Mouse (Mus musculus): Measurements from ENCODE around the gene Kalrn. TPM values are rescaled to one million over a fixed set of nuclear protein-coding genes. Genes with fewer than 3 reads are reported as not detected.

Gene Kalrn
- total RNA-seq, 2 experiments from 2014 or later: 20.9 to 21.2 TPM

GRCm38 (mm10) chr16:34112490-34112889 is 460.8 kb downstream of the Kalrn start:
- peak; percentile 25 for DNase-seq

DNA sequence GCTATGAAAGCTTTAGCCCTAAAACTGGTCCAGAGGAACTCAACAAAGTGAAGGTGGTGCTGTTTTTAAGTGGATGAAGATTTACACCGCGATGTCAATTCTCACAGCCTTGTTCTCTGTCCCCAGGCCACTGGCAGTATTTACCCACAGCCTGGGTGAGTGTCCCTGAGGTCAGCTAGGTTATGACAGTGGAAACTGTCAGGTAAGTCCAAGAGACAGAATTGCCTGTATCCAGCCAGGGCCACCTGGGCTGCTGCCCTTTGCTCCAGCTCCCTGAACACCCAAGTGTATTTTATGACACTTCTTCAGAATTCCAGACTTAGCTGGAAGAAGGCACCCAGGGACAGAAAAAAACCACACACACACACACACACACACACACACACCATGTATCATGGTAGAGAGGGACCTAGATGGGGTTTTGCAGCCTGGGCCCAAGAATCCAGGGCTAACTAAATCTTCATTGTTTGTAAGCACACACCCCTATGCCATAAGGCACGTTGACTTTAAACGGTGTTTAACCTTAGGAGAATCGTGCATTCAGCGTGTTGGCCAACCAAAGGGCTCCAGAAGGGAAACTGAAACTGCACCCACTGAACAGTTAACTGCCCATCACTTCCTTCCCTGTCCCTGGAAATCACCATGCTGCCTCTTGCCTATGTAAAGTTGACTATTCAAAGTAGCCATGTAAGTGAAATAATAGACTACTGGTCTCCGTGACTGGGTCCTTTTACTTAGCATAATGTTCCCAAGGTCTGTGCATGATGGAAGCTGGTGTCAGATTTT is 462.3 kb downstream of the Kalrn start:
- DNase-seq: no peak

DNA sequence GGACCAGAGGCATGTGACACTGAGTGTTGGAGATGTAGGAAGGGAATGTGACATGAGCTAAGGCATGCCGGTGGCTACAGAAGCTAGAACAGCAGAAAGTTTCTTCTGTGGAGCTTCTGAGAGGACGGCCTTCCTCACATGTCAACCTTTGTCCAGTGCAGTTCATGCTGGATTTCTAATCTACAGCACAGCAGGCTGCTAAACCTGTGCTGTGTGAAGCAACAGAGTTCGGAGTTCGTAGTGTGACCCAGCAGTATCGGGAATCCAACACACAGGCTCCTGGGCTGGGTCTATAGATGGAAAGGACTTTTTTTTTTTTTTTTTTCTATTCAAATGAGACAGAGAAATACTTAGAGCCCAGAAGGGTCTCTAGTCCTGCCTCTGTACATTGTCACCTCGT is 468.9 kb downstream of the Kalrn start:
- no peak for DNase-seq

- no peak for DNase-seq
These were observed 470.6 kb downstream of the Kalrn start for GRCm38 (mm10) chr16:34102742-34103141.

DNA sequence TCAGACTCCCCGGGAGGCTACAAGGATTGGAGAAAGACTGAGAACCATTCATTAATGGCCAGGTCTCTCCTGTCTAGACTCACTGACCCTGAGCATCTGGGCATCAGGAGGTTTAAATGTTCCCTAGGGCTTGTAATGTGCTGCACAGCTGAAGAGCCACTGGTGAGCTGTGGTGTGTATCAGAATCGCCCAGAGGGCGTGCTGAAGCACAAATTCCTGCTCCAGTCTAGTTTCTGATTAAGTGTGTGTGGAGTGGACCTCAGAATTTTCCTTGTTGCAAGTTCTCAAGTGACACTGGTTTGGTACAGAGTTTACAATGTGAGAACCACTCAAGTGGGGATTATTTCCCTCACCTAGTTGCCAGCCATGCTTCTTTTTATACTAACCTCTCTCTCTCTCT is 473.5 kb downstream of the Kalrn start:
- no peak for DNase-seq

- DNase-seq: peak; percentile 88 to 90
These were observed 477.7 kb downstream of the Kalrn start for GRCm38 (mm10) chr16:34095548-34096141.

GRCm38 (mm10) chr16:34095093-34095465 is 478.3 kb downstream of the Kalrn start:
- no peak for DNase-seq

GRCm38 (mm10) chr16:34094446-34095092 is 478.8 kb downstream of the Kalrn start:
- DNase-seq: peak; percentile 45 to 65

- no peak for DNase-seq
These were observed 479.4 kb downstream of the Kalrn start for GRCm38 (mm10) chr16:34093734-34094445.

GRCm38 (mm10) chr16:34089528-34090095 is 483.7 kb downstream of the Kalrn start:
- DNase-seq: no peak

DNA sequence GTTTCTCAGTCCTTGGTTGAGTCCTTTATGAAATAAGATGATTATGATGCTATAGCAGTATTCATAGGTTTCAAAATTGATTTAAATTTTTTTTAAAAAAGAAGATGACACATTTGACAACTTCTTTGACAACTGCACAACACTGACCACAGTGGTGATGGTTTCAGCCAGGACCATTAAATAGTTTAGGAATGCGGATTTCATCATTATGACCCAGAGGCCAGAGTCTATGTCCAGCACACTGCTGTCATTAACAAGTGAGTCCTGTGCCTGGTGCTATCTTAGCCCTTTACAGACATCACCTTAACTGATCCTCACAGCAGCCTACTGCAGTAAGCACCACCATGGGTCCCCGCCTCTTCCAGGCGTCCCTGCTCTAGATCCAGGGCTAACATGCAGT is 484.3 kb downstream of the Kalrn start:
- no peak for DNase-seq

DNA sequence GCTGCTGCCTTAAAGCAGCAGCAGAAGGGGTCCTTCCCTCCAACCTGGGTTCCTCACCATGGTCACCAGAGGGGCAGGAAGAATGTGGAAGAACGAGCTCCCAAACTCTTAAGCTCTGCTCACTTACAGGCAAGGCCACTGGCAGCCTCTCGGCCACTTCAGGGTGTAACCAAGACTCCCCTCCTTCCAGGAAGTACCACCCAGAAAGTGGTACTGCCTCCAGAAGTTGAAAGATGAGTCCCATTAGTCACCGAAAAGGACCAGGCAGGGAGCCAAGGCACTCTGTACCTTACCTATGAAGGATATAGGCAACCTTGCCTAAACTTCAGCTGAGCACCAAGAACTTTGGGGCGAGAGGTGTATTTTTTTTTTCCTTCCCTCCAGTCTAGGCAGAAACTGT is 485.0 kb downstream of the Kalrn start:
- DNase-seq: no peak

DNA sequence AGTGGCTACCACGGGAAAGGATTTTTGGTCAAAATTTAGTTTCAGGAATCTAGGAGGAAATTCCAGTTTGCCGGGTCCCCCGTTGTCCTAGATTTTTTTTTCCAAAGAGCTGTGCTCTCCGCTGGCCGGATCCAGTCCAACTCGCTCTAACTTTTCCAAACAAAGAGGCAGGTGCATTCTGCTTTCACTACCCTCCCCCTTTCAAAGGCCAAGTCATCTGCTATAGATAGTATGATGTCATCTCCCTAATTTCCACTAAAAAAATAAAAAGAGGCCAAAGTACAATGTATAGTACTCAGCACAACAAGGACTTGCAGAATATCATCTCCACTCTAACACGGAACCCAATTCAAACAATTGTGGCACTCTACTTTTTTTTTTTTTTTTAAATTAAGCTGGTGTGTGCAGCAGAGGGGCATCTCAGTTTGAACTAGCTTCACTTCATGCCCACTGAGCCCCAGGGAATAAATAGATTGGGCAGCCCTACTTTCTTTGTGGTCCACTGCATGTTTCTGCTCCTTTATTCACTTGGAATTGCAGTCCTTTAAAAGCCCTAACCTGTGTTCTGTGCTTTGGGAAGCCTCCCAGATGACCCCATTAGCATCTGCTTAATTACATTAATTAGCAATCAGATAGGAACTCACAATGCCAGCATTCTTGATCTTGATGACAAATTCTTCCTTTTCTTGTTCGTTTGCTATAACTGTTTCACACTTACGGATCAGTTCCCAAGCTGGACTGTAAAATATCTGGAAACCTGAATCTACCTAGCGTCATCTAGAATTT is 489.0 kb downstream of the Kalrn start:
- DNase-seq: no peak

- DNase-seq: peak; percentile 51 to 59
These were observed 490.6 kb downstream of the Kalrn start for GRCm38 (mm10) chr16:34082494-34083469.

- DNase-seq: peak; percentile 67 to 83
These were observed 491.5 kb downstream of the Kalrn start for GRCm38 (mm10) chr16:34081683-34082438.

GRCm38 (mm10) chr16:34081314-34081682 is 492.0 kb downstream of the Kalrn start:
- peak in 1 of 2 experiments; percentile 22 for DNase-seq

GRCm38 (mm10) chr16:34080818-34081217 is 492.5 kb downstream of the Kalrn start:
- peak in 1 of 2 experiments; percentile 43 for DNase-seq

GRCm38 (mm10) chr16:34079511-34079910 is 493.8 kb downstream of the Kalrn start:
- peak; percentile 42 to 54 for DNase-seq

DNA sequence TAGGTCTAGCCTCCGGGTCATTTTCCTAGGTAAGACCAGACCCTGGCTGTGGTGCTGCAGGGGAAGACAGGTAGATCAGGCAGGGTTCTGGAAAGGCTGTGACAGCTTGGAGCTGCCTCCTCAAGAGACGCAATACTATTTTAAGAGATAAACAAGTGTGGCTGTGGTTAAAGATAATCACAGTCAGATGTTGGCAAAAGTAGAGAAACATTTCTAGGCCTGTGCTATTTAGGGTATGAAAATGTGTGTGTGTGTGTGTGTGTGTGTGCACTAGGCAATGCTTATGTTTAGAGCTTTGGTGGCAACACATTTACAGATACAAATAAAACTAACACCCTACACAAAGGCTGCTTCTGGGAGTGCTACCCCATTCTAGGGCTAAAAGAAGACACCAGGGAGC is 494.6 kb downstream of the Kalrn start:
- DNase-seq: peak; percentile 41 to 48
